Mouse (Mus musculus): ENCODE measurements around the gene Trpm7. TPM values are rescaled to one million over a fixed set of nuclear protein-coding genes. Genes with fewer than 3 reads are reported as not detected.

The Trpm7 gene
- total and polyA plus RNA-seq, 3 experiments: 11.2 to 143 (median 107) TPM

GRCm38 (mm10) chr2:126798455-126798854 lies 77.6 kb downstream of the Trpm7 start:
- DNase-seq (ENCODE audit: low spot score) (no peak), ATAC-seq (ENCODE audit: extremely low read depth, insufficient number of reproducible peaks, low FRiP score, poor library complexity, severe bottlenecking) (no peak)
- no peaks in the 10 kb centered on the region for H3K4me1 ChIP-seq (ENCODE audit: insufficient read depth, low read depth, low read length)
- TF ChIP-seq POLR2AphosphoS5 (IDR thresholded peaks at IDR 0.05; ENCODE audit: insufficient replicate concordance, low read depth, low read length) (no peak), TAL1 (conservative IDR thresholded peaks at IDR 0.05; ENCODE audit: low read depth, low read length) (no peak), GATA2 (IDR thresholded peaks at IDR 0.05; ENCODE audit: borderline replicate concordance, low read depth, low read length) (no peak)
- peaks cover 76% of the 10 kb centered on the region for H3K36me3 ChIP-seq (replicated peaks)
- no peak overlapping the region for H3K4me3 ChIP-seq (ENCODE audit: low read depth, low read length)
- no peaks in the 10 kb centered on the region for H3K27me3 ChIP-seq (ENCODE audit: insufficient read depth, low read length)
- H3K9me3 ChIP-seq (replicated peaks): no peaks in the 10 kb centered on the region

- peaks cover 84% of the 10 kb centered on the region for H3K36me3 ChIP-seq (replicated peaks)
- DNase-seq (ENCODE audit: low spot score): no peak
- H3K9me3 ChIP-seq (replicated peaks): no peaks in the 10 kb centered on the region
- ATAC-seq (ENCODE audit: extremely low read depth, insufficient number of reproducible peaks, low FRiP score, poor library complexity, severe bottlenecking): no peak
- H3K4me3 ChIP-seq (ENCODE audit: low read depth, low read length): no peak overlapping the region
- H3K4me1 ChIP-seq (ENCODE audit: insufficient read depth, low read depth, low read length): no peaks in the 10 kb centered on the region
- H3K27me3 ChIP-seq (ENCODE audit: insufficient read depth, low read length): no peaks in the 10 kb centered on the region
- no peak for TF ChIP-seq TAL1 (conservative IDR thresholded peaks at IDR 0.05; ENCODE audit: low read depth, low read length)
- no peak for TF ChIP-seq GATA2 (IDR thresholded peaks at IDR 0.05; ENCODE audit: borderline replicate concordance, low read depth, low read length)
- no peak for TF ChIP-seq POLR2AphosphoS5 (IDR thresholded peaks at IDR 0.05; ENCODE audit: insufficient replicate concordance, low read depth, low read length)
- TF ChIP-seq CTCF (IDR thresholded peaks at IDR 0.05; ENCODE audit: low read depth, low read length): peak; percentile 16; the same call in 1 of the 2 replicates
- no peak for TF ChIP-seq GATA1 (IDR thresholded peaks at IDR 0.05; ENCODE audit: borderline replicate concordance, low read length)
Measured at GRCm38 (mm10) chr2:126795708-126796107, 80.3 kb downstream of the Trpm7 start.

- Histone ChIP-seq H3K27me3 (ENCODE audit: insufficient read depth, low read length) (no peaks in the 10 kb centered on the region), H3K4me3 (ENCODE audit: low read depth, low read length) (no peak overlapping the region), H3K36me3 (replicated peaks) (peaks cover 76% of the 10 kb centered on the region), H3K9me3 (replicated peaks) (no peaks in the 10 kb centered on the region), H3K4me1 (ENCODE audit: insufficient read depth, low read depth, low read length) (peaks cover 5% of the 10 kb centered on the region; the same call in 1 of the 2 replicates)
- TF ChIP-seq CTCF (IDR thresholded peaks at IDR 0.05; ENCODE audit: low read depth, low read length): no peak
- no peak for TF ChIP-seq TAL1 (conservative IDR thresholded peaks at IDR 0.05; ENCODE audit: low read depth, low read length)
- TF ChIP-seq POLR2AphosphoS5 (IDR thresholded peaks at IDR 0.05; ENCODE audit: insufficient replicate concordance, low read depth, low read length): no peak
- no peak for TF ChIP-seq GATA1 (IDR thresholded peaks at IDR 0.05; ENCODE audit: borderline replicate concordance, low read length)
- TF ChIP-seq GATA2 (IDR thresholded peaks at IDR 0.05; ENCODE audit: borderline replicate concordance, low read depth, low read length): no peak
- DNase-seq (ENCODE audit: low spot score): no peak
- no peak for ATAC-seq (ENCODE audit: extremely low read depth, insufficient number of reproducible peaks, low FRiP score, poor library complexity, severe bottlenecking)
Measured at GRCm38 (mm10) chr2:126792611-126793010, 83.4 kb downstream of the Trpm7 start.

GRCm38 (mm10) chr2:126787721-126788342 lies 88.2 kb downstream of the Trpm7 start:
- no peak for ATAC-seq (ENCODE audit: extremely low read depth, insufficient number of reproducible peaks, low FRiP score, poor library complexity, severe bottlenecking)
- Histone ChIP-seq H3K4me1 (ENCODE audit: insufficient read depth, low read depth, low read length) (peaks cover 9% of the 10 kb centered on the region; the same call in 1 of the 2 replicates), H3K9me3 (replicated peaks) (no peaks in the 10 kb centered on the region), H3K4me3 (ENCODE audit: low read depth, low read length) (no peak overlapping the region), H3K36me3 (replicated peaks) (peaks cover 33% of the 10 kb centered on the region), H3K27me3 (ENCODE audit: insufficient read depth, low read length) (peaks cover 2% of the 10 kb centered on the region; the same call in 1 of the 2 replicates)
- DNase-seq (ENCODE audit: low spot score): no peak
- no peak for TF ChIP-seq GATA2 (IDR thresholded peaks at IDR 0.05; ENCODE audit: borderline replicate concordance, low read depth, low read length)
- no peak for TF ChIP-seq TAL1 (conservative IDR thresholded peaks at IDR 0.05; ENCODE audit: low read depth, low read length)
- TF ChIP-seq POLR2AphosphoS5 (IDR thresholded peaks at IDR 0.05; ENCODE audit: insufficient replicate concordance, low read depth, low read length): no peak
- TF ChIP-seq GATA1 (IDR thresholded peaks at IDR 0.05; ENCODE audit: borderline replicate concordance, low read length): no peak
- TF ChIP-seq CTCF (IDR thresholded peaks at IDR 0.05; ENCODE audit: low read depth, low read length): no peak

GRCm38 (mm10) chr2:126783370-126783769 lies 92.7 kb downstream of the Trpm7 start, which contains the start of gene Usp50:
Usp50 (minus strand) TSS chr2:126783470.
- H3K4me3 ChIP-seq (ENCODE audit: low read depth, low read length): no peak within 1 kb of the TSS
- H3K27me3 ChIP-seq (ENCODE audit: insufficient read depth, low read length): peaks cover 13% of the 10 kb centered on the region
- no peak for ATAC-seq (ENCODE audit: extremely low read depth, insufficient number of reproducible peaks, low FRiP score, poor library complexity, severe bottlenecking)
- no peaks in the 10 kb centered on the region for H3K9me3 ChIP-seq (replicated peaks)
- peaks cover 11% of the 10 kb centered on the region; the same call in 1 of the 2 replicates for H3K4me1 ChIP-seq (ENCODE audit: insufficient read depth, low read depth, low read length)
- no peak for DNase-seq (ENCODE audit: low spot score)
- H3K36me3 ChIP-seq (replicated peaks): peaks cover 5% of the 10 kb centered on the region
- TF ChIP-seq TAL1 (conservative IDR thresholded peaks at IDR 0.05; ENCODE audit: low read depth, low read length) (no peak), GATA2 (IDR thresholded peaks at IDR 0.05; ENCODE audit: borderline replicate concordance, low read depth, low read length) (no peak), GATA1 (IDR thresholded peaks at IDR 0.05; ENCODE audit: borderline replicate concordance, low read length) (no peak), CTCF (IDR thresholded peaks at IDR 0.05; ENCODE audit: low read depth, low read length) (no peak), POLR2AphosphoS5 (IDR thresholded peaks at IDR 0.05; ENCODE audit: insufficient replicate concordance, low read depth, low read length) (no peak)

GRCm38 (mm10) chr2:126782433-126782832 lies 93.6 kb downstream of the Trpm7 start:
- Histone ChIP-seq H3K4me1 (ENCODE audit: insufficient read depth, low read depth, low read length) (peaks cover 5% of the 10 kb centered on the region; the same call in 1 of the 2 replicates), H3K4me3 (ENCODE audit: low read depth, low read length) (no peak overlapping the region), H3K9me3 (replicated peaks) (no peaks in the 10 kb centered on the region), H3K27me3 (ENCODE audit: insufficient read depth, low read length) (peaks cover 13% of the 10 kb centered on the region), H3K36me3 (replicated peaks) (no peaks in the 10 kb centered on the region)
- TF ChIP-seq POLR2AphosphoS5 (IDR thresholded peaks at IDR 0.05; ENCODE audit: insufficient replicate concordance, low read depth, low read length): no peak
- no peak for TF ChIP-seq GATA1 (IDR thresholded peaks at IDR 0.05; ENCODE audit: borderline replicate concordance, low read length)
- no peak for TF ChIP-seq CTCF (IDR thresholded peaks at IDR 0.05; ENCODE audit: low read depth, low read length)
- no peak for TF ChIP-seq TAL1 (conservative IDR thresholded peaks at IDR 0.05; ENCODE audit: low read depth, low read length)
- DNase-seq (ENCODE audit: low spot score) (no peak), ATAC-seq (ENCODE audit: extremely low read depth, insufficient number of reproducible peaks, low FRiP score, poor library complexity, severe bottlenecking) (no peak)

Measured in G1E (cell line).